Mouse (Mus musculus) heart, postnatal 0 days (tissue): ENCODE measurements at regions not wholly inside any gene's neighbourhood (a gene's known extent, or its start where the extent isn't known, plus 50 kb on each side); places are given as distances from the start of the nearest gene placed in this dataset.

ENCODE experiments used
- CTCF ChIP-seq: IDR thresholded peaks from 2 replicates; pipeline ENCODE4 v1.5.1; 2016; ENCODE audit warnings: antibody characterized with exemption, control low read depth, low read depth
- EP300 ChIP-seq: IDR thresholded peaks from 2 replicates; pipeline ENCODE4 v1.6.1; 2016; ENCODE audit warnings: antibody characterized with exemption, low read depth

GRCm38 (mm10) chr15:17088644-17089228 is 360.2 kb downstream of the Cdh9 start:
- no peak for TF ChIP-seq CTCF
- TF ChIP-seq EP300 = no peak
